Mouse (Mus musculus) olfactory bulb, adult 2 months (tissue): ENCODE measurements around the gene Sik1. TPM values are rescaled to one million over a fixed set of nuclear protein-coding genes. Genes with fewer than 3 reads are reported as not detected.

Source experiments
- H3K27ac ChIP-seq: fragments of 200-500 bp; 2 replicates; pipeline ENCODE4 v1.5.1; 2012; ENCODE audit warnings: low read depth, low read length; ENCODE audit not compliant: insufficient read depth
- H3K4me1 ChIP-seq: fragments of 200-500 bp; 2 replicates; pipeline ENCODE4 v1.6.1; 2012; ENCODE audit warnings: low read length; ENCODE audit not compliant: control insufficient read depth, insufficient read depth
- H3K4me3 ChIP-seq: fragments of 200-500 bp; 2 replicates; pipeline ENCODE4 v1.5.1; 2012; ENCODE audit warnings: mild to moderate bottlenecking, low read depth, low read length, moderate library complexity; ENCODE audit not compliant: insufficient read depth
- CTCF ChIP-seq: fragments of 200-500 bp; IDR thresholded peaks from 2 replicates; pipeline ENCODE4 v1.5.1; 2012; ENCODE audit warnings: low read depth, mild to moderate bottlenecking, low read length, moderate library complexity; ENCODE audit not compliant: insufficient read depth
- POLR2A ChIP-seq: fragments of 200-500 bp; IDR thresholded peaks from 2 replicates; pipeline ENCODE4 v1.6.1; 2012; ENCODE audit warnings: mild to moderate bottlenecking, low read depth, low read length, moderate library complexity; ENCODE audit not compliant: insufficient read depth
- WGBS: fragments of 180-500 bp; shearing (Covaris S2); methylation state at CpG from one replicate; pipeline ENCODE4 v1.1.7; 2018; 5-methylcytosine and 5-hydroxymethylcytosine counted together
- polyA plus RNA-seq: library from polyadenylated mRNA; stranded (reverse); fragments of >200 nt; gene quantifications from 2 replicates; pipeline ENCODE4 v1.2.4, GENCODE M21; 2012; ENCODE audit warnings: low replicate concordance; ENCODE audit not compliant: missing spikeins, insufficient read depth, insufficient read length

Sik1 gene
- polyA plus RNA-seq, 1 experiment, result not detected

DNA sequence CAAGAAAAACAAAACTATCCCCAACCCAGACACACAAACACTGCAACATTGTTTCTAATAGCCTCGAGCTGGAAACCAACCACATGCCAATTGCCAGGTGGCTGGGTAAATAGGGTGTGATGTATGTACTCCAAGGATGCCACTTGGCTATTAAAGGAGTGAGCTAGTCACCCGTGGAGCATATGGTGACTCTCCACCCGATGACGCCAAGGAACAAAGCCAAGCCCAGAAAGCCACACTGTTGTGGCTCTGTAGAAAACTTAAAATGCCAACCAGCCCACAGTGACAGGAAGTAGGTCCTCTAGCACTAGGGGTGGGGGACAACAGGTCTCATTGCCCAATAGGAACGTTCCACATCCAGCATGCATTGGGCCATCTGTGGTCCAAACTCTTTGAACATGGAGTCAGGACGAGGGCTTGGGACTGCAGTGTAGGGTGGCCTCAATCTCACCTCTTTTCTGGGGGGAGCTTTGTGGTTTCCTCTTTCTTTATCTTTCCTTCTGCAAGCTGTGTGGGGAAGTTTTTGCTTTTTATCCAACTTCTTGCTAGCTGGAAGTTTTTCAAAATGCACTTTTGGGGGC lies 15.1 kb downstream of the Sik1 start:
- Histone ChIP-seq H3K4me1 (peaks cover 25% of the 10 kb centered on the region), H3K4me3 (no peak overlapping the region), H3K27ac (no peak overlapping the region)
- TF ChIP-seq CTCF, result no peak
- TF ChIP-seq POLR2A, result no peak
- WGBS, result 79% methylated on average over 6 of the region's 6 CpGs

DNA sequence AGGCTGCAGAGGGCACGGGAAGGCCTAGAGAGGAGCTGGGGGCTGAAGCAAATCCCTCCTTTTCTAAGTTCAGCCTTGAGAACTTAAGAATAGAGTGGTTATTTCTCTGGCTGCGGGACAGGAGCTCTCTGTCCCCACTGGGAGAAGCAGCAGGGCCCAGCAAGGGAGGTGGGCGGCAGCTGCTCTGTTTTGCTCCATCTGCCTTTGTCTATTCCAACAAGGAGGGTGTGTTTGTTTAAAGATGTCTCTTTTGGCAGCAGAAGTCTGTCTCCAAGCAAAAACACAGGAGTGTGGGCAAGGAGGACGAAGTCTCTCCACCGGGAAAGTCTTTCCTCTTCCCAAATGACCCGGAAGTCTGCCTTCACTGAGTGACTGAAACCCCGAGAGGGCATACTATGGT lies 18.8 kb downstream of the Sik1 start:
- TF ChIP-seq POLR2A, result no peak
- Histone ChIP-seq H3K4me1 (peaks cover 41% of the 10 kb centered on the region), H3K4me3 (no peak overlapping the region), H3K27ac (no peak overlapping the region)
- 42% methylated on average over 7 of the region's 7 CpGs for WGBS

DNA sequence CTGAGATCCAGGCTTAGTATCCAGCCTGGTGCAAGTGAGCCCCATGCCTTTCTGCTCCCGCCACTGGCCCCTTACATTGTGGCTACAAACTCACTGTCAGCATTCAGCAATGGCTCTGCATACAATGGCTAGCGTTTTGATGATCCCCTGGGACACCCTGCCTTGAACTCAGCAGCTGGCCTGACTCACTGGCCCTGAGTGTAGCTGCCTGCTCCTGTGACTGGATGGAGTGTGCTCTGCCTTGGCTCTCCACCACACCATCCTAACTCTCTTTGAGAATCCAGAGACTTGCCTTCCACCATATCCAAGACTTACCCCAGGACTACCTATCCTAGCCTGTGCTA lies 19.4 kb downstream of the Sik1 start:
- no peak overlapping the region for H3K4me3 ChIP-seq
- H3K4me1 ChIP-seq, result peaks cover 41% of the 10 kb centered on the region
- no peak overlapping the region for H3K27ac ChIP-seq
- WGBS, result 84% methylated on average over 2 of the region's 2 CpGs
- TF ChIP-seq CTCF, result no peak
- no peak for TF ChIP-seq POLR2A

GRCm38 (mm10) chr17:31835528-31836263 lies 19.9 kb downstream of the Sik1 start:
- TF ChIP-seq CTCF, result no peak
- no peak for TF ChIP-seq POLR2A
- peaks cover 41% of the 10 kb centered on the region for H3K4me1 ChIP-seq
- no peak overlapping the region for H3K4me3 ChIP-seq
- WGBS, result 97% methylated on average over 11 of the region's 11 CpGs
- no peak overlapping the region for H3K27ac ChIP-seq

GRCm38 (mm10) chr17:31834320-31835065 lies 21.1 kb downstream of the Sik1 start:
- TF ChIP-seq POLR2A, result no peak
- no peak for TF ChIP-seq CTCF
- 82% methylated on average over 6 of the region's 6 CpGs for WGBS

DNA sequence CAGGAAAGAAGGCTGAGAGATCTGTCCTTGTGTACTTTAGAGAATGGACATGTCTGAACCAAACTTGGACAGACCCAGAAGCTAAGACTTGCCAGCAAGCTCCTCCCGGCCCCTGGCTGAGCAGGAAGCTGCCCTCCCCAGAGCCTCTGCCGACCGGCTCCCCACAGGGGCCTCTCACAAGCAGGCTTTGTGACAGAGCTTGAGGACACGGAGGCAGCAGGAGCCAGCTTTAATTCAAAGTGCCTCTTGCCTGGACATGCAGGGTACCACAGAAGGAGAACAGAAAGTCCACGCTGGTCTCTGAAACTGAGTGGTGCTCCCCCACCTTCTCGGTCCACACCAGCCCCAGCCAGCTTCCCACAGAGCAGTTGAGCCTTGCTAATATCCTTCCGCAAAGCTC lies 21.9 kb downstream of the Sik1 start:
- 51% methylated on average over 7 of the region's 7 CpGs for WGBS
- TF ChIP-seq POLR2A (no peak), CTCF (no peak)
- H3K4me1 ChIP-seq, result peaks cover 35% of the 10 kb centered on the region
- no peak overlapping the region for H3K4me3 ChIP-seq
- no peak overlapping the region for H3K27ac ChIP-seq

More at GRCm38 (mm10) chr17:31834320-31835065, 21.1 kb downstream of the Sik1 start:
- no peak overlapping the region for H3K4me3 ChIP-seq
- no peak overlapping the region for H3K27ac ChIP-seq
- H3K4me1 ChIP-seq, result peaks cover 41% of the 10 kb centered on the region

DNA sequence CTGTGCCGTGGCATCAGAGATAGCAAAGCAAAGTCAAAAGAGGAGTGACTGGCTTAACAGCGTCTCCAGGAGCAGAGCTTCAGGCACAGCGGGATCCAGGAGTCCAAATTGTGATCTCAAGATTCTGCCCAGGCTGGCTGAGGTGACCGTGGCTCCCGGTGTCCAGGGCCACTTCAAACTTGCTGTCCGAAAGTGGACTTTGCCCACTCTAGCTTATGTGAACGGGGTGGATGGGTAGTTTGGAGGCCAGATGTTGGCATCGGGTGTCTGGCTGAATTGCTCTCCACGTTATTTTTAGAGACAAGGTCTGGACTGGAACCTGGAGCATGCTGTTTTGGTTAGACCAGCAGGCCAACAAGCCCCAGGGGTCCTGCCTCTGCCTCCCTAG lies 23.0 kb downstream of the Sik1 start:
- WGBS, result 97% methylated on average over 9 of the region's 9 CpGs
- TF ChIP-seq CTCF, result no peak
- no peak for TF ChIP-seq POLR2A
- Histone ChIP-seq H3K4me1 (peaks cover 29% of the 10 kb centered on the region), H3K27ac (no peak overlapping the region), H3K4me3 (no peak overlapping the region)

DNA sequence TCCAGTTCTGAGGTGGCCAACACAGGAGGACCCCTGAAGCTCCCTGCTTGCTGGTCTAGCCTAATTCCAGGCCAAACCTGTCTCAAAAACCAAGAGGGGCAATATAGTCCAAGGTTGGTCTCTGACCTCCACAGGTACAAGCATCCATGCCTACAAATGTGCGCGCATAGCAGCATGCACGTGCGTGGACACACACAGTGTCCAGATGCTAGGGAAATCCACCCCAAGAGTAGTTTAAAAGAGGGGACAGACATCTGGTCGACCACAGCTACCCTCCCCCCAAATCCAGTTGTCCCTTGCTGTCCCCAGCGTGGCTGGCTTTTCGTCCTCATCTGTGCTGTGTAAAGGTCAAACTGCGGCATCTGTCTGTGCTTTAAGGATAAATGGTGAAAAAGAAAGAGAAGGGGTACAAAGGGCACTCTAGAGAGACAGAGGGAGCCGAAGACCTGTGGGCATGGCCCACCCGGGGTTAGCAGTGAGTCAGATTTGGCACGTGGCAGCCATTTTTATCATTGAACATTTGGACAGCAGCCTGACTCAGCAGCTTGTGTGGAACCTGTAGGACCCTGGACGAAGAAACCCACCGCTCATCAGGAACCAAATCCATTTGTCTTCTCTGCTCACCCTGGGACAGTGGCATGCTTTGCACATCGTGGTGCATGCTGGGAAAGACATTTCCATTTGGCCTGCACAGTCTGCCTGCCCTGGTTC lies 23.6 kb downstream of the Sik1 start:
- Histone ChIP-seq H3K4me3 (no peak overlapping the region), H3K4me1 (peaks cover 29% of the 10 kb centered on the region), H3K27ac (no peak overlapping the region)
- WGBS, result 93% methylated on average over 14 of the region's 14 CpGs
- no peak for TF ChIP-seq CTCF
